Mouse (Mus musculus): ENCODE measurements around the gene Pygb. TPM values are rescaled to one million over a fixed set of nuclear protein-coding genes. Genes with fewer than 3 reads are reported as not detected.
A peak's percentile ranks its signal among the peaks of the same experiment; 100 is the strongest.

Pygb gene
- polyA plus RNA-seq, 1 experiment from 2014 or later: 28.8 TPM

- no peak for ATAC-seq (ENCODE audit: insufficient read depth)
- H3K4me3 ChIP-seq (replicated peaks): no peak overlapping the region
- 70% methylated on average over 2 of the region's 2 CpGs for WGBS (ENCODE audit: insufficient replicate concordance)
- H3K4me1 ChIP-seq (replicated peaks): no peaks in the 10 kb centered on the region; the same call in none of the 2 replicates
- H3K36me3 ChIP-seq (replicated peaks): peaks cover 12% of the 10 kb centered on the region; the same call in 1 of the 2 replicates
- no peak overlapping the region for H3K27ac ChIP-seq (replicated peaks)
- H3K27me3 ChIP-seq: no peaks in the 10 kb centered on the region
- H3K4me2 ChIP-seq: no peak overlapping the region
- no peaks in the 10 kb centered on the region for H3K9me3 ChIP-seq (replicated peaks)
- H3K9ac ChIP-seq: no peak overlapping the region
Observed at GRCm38 (mm10) chr2:150765619-150766018, 20.9 kb upstream of the Pygb start.

- no peak for ATAC-seq (ENCODE audit: insufficient read depth)
- Histone ChIP-seq H3K4me3 (replicated peaks) (no peak overlapping the region), H3K27ac (replicated peaks) (no peak overlapping the region), H3K27me3 (no peaks in the 10 kb centered on the region), H3K4me1 (replicated peaks) (no peaks in the 10 kb centered on the region; the same call in none of the 2 replicates), H3K4me2 (no peak overlapping the region), H3K9ac (no peak overlapping the region), H3K36me3 (replicated peaks) (0 out of 2 replicates have a peak, but pooled peaks cover 5% of the 10 kb centered on the region), H3K9me3 (replicated peaks) (no peaks in the 10 kb centered on the region)
- 63% methylated on average over 4 of the region's 4 CpGs for WGBS (ENCODE audit: insufficient replicate concordance)
Observed at GRCm38 (mm10) chr2:150766083-150766862, 20.3 kb upstream of the Pygb start.

GRCm38 (mm10) chr2:150768678-150769077 lies 17.9 kb upstream of the Pygb start:
- H3K36me3 ChIP-seq (replicated peaks): 0 out of 2 replicates have a peak, but pooled peaks cover 4% of the 10 kb centered on the region
- ATAC-seq (ENCODE audit: insufficient read depth): no peak
- H3K4me3 ChIP-seq (replicated peaks): no peak overlapping the region
- H3K4me2 ChIP-seq: no peak overlapping the region
- no peak overlapping the region for H3K9ac ChIP-seq
- H3K27me3 ChIP-seq: no peaks in the 10 kb centered on the region
- no peaks in the 10 kb centered on the region; the same call in none of the 2 replicates for H3K4me1 ChIP-seq (replicated peaks)
- H3K9me3 ChIP-seq (replicated peaks): no peaks in the 10 kb centered on the region
- no peak overlapping the region for H3K27ac ChIP-seq (replicated peaks)
- WGBS (ENCODE audit: insufficient replicate concordance): 30% methylated on average over 1 of the region's 1 CpGs

- Histone ChIP-seq H3K9me3 (replicated peaks) (no peaks in the 10 kb centered on the region), H3K27me3 (no peaks in the 10 kb centered on the region), H3K36me3 (replicated peaks) (0 out of 2 replicates have a peak, but pooled peaks cover 4% of the 10 kb centered on the region), H3K9ac (no peak overlapping the region), H3K4me2 (no peak overlapping the region), H3K4me3 (replicated peaks) (no peak overlapping the region), H3K27ac (replicated peaks) (no peak overlapping the region), H3K4me1 (replicated peaks) (no peaks in the 10 kb centered on the region; the same call in none of the 2 replicates)
- 67% methylated on average over 1 of the region's 1 CpGs for WGBS (ENCODE audit: insufficient replicate concordance)
- ATAC-seq (ENCODE audit: insufficient read depth): no peak; the same call in 1 of the 2 replicates
Observed at GRCm38 (mm10) chr2:150770747-150771146, 15.8 kb upstream of the Pygb start.

GRCm38 (mm10) chr2:150771169-150771568 lies 15.4 kb upstream of the Pygb start:
- Histone ChIP-seq H3K4me3 (replicated peaks) (no peak overlapping the region), H3K4me1 (replicated peaks) (no peaks in the 10 kb centered on the region; the same call in none of the 2 replicates), H3K27ac (replicated peaks) (no peak overlapping the region), H3K4me2 (no peak overlapping the region), H3K9me3 (replicated peaks) (no peaks in the 10 kb centered on the region), H3K36me3 (replicated peaks) (0 out of 2 replicates have a peak, but pooled peaks cover 4% of the 10 kb centered on the region), H3K9ac (no peak overlapping the region), H3K27me3 (no peaks in the 10 kb centered on the region)
- WGBS (ENCODE audit: insufficient replicate concordance): 63% methylated on average over 6 of the region's 6 CpGs
- no peak for ATAC-seq (ENCODE audit: insufficient read depth)

- H3K9ac ChIP-seq: no peak overlapping the region
Observed at GRCm38 (mm10) chr2:150771996-150772395, 14.5 kb upstream of the Pygb start.

GRCm38 (mm10) chr2:150772466-150773119 lies 13.9 kb upstream of the Pygb start:
- no peak overlapping the region for H3K4me2 ChIP-seq
- 61% methylated on average over 10 of the region's 10 CpGs for WGBS (ENCODE audit: insufficient replicate concordance)
- no peaks in the 10 kb centered on the region for H3K9me3 ChIP-seq (replicated peaks)
- no peaks in the 10 kb centered on the region for H3K27me3 ChIP-seq
- no peak overlapping the region for H3K9ac ChIP-seq
- no peak for ATAC-seq (ENCODE audit: insufficient read depth)
- no peaks in the 10 kb centered on the region; the same call in none of the 2 replicates for H3K4me1 ChIP-seq (replicated peaks)
- no peak overlapping the region for H3K4me3 ChIP-seq (replicated peaks)
- H3K36me3 ChIP-seq (replicated peaks): 0 out of 2 replicates have a peak, but pooled peaks cover 3% of the 10 kb centered on the region
- H3K27ac ChIP-seq (replicated peaks): no peak overlapping the region

More at GRCm38 (mm10) chr2:150771996-150772395, 14.5 kb upstream of the Pygb start:
- no peak overlapping the region for H3K4me3 ChIP-seq (replicated peaks)
- WGBS (ENCODE audit: insufficient replicate concordance): 65% methylated on average over 8 of the region's 8 CpGs
- no peak overlapping the region for H3K4me2 ChIP-seq
- H3K4me1 ChIP-seq (replicated peaks): no peaks in the 10 kb centered on the region; the same call in none of the 2 replicates
- no peaks in the 10 kb centered on the region for H3K9me3 ChIP-seq (replicated peaks)
- no peak overlapping the region for H3K27ac ChIP-seq (replicated peaks)
- H3K27me3 ChIP-seq: no peaks in the 10 kb centered on the region
- 0 out of 2 replicates have a peak, but pooled peaks cover 4% of the 10 kb centered on the region for H3K36me3 ChIP-seq (replicated peaks)
- no peak for ATAC-seq (ENCODE audit: insufficient read depth)

GRCm38 (mm10) chr2:150782801-150783200 lies 3.7 kb upstream of the Pygb start:
- Histone ChIP-seq H3K27me3 (peaks cover 9% of the 10 kb centered on the region; the same call in 1 of the 2 replicates), H3K9ac (no peak overlapping the region), H3K4me3 (replicated peaks) (no peak overlapping the region), H3K36me3 (replicated peaks) (no peaks in the 10 kb centered on the region), H3K27ac (replicated peaks) (no peak overlapping the region), H3K4me1 (replicated peaks) (peaks cover 29% of the 10 kb centered on the region), H3K4me2 (no peak overlapping the region), H3K9me3 (replicated peaks) (no peaks in the 10 kb centered on the region)
- ATAC-seq (ENCODE audit: insufficient read depth): no peak
- WGBS (ENCODE audit: insufficient replicate concordance): 38% methylated on average over 2 of the region's 2 CpGs

GRCm38 (mm10) chr2:150787234-150787771 lies 768 bp downstream of the Pygb start:
- Histone ChIP-seq H3K36me3 (replicated peaks) (0 out of 2 replicates have a peak, but pooled peaks cover 3% of the 10 kb centered on the region), H3K27me3 (peaks cover 12% of the 10 kb centered on the region; the same call in 1 of the 2 replicates), H3K4me2 (peak overlapping the region; percentile 87), H3K9ac (peak overlapping the region; percentile 50), H3K4me3 (replicated peaks) (peak overlapping the region; percentile 65), H3K9me3 (replicated peaks) (no peaks in the 10 kb centered on the region), H3K27ac (replicated peaks) (no peak overlapping the region; the same call in 1 of the 2 replicates), H3K4me1 (replicated peaks) (peaks cover 40% of the 10 kb centered on the region)
- 0 out of 2 replicates have a peak, but pooled peaks have one; percentile 0 for ATAC-seq (ENCODE audit: insufficient read depth)
- under 1% methylated on average over 23 of the region's 23 CpGs for WGBS (ENCODE audit: insufficient replicate concordance)

- 49% methylated on average over 4 of the region's 4 CpGs for WGBS (ENCODE audit: insufficient replicate concordance)
- Histone ChIP-seq H3K9me3 (replicated peaks) (no peaks in the 10 kb centered on the region), H3K4me1 (replicated peaks) (peaks cover 40% of the 10 kb centered on the region), H3K27me3 (peaks cover 12% of the 10 kb centered on the region; the same call in 1 of the 2 replicates), H3K36me3 (replicated peaks) (0 out of 2 replicates have a peak, but pooled peaks cover 3% of the 10 kb centered on the region), H3K4me2 (peak overlapping the region; percentile 23), H3K4me3 (replicated peaks) (no peak overlapping the region), H3K9ac (no peak overlapping the region), H3K27ac (replicated peaks) (peak overlapping the region; percentile 48; the same call in 1 of the 2 replicates)
- no peak for ATAC-seq (ENCODE audit: insufficient read depth)
Observed at GRCm38 (mm10) chr2:150788768-150789550, 2.4 kb downstream of the Pygb start.

All from liver, embryonic 15.5 days (tissue).